ENCODE assay signal across 24 mouse cellular contexts in the genomic region with DNA sequence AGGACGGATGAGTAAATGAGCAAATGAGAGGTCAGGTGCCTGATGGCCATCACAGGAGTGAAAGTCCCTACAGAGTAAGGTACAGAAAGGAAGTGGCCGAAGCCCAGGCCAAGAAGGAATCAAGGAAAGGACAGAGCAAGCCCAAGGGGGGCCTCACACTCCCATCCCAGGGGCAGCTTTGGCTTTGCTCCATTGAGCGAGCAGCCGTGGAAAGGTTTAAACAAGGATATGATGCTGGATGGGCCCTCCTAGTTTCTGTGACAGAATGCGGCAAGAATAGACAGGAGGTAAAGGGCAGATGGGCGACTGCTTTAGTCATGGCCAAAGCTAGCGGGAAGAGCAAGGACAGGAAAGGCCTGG. TPM values are rescaled to one million over a fixed set of nuclear protein-coding genes. Genes with fewer than 3 reads are reported as not detected.
DNase-seq lines count a peak whose midpoint lies in the region; ATAC-seq and TF ChIP-seq lines count a peak whose summit lies in the region.
"Had no signal": no experiment of that assay in that cellular context is flagged by ENCODE, and none has a peak within 500 bp of the region (broad histone marks: within the 10 kb centered on the region; RNA-seq: fewer than 3 reads in every experiment).

No protein-coding gene starts in this region.

- H3K36me3 ChIP-seq in heart, embryonic 12.5 days: peaks cover 10% of the 10 kb centered on the region
- H3K36me3 ChIP-seq in hindbrain, embryonic 16.5 days (ENCODE audit: control insufficient read depth, insufficient read depth, low read length): no peaks in the 10 kb centered on the region; the same call in 1 of the 2 replicates
- H3K36me3 ChIP-seq: embryonic facial prominence, embryonic 15.5 days; forebrain, embryonic 15.5 days; intestine, embryonic 15.5 days; liver, embryonic 12.5 days; stomach, embryonic 15.5 days had no signal

- DNase-seq in cerebellum, adult 2 months: peak; percentile 64
- no peak for DNase-seq in cerebellum, postnatal 10 days
- no peak for DNase-seq in heart, adult 11 months
- peak; percentile 67 for DNase-seq in brain, adult 2 months (ENCODE audit: low read depth, low spot score)
- DNase-seq in cerebellum, postnatal 14 days: peak; percentile 33 to 44
- DNase-seq: adrenal gland, postnatal 14 days; kidney, adult 2 months; kidney, postnatal 4 days; layer of hippocampus, postnatal 36 days; left cerebral cortex, postnatal 4 days; liver, postnatal 0 days; lung, postnatal 4 days; right cerebral cortex, postnatal 25 days had no signal

- H3K4me1 ChIP-seq in cerebellum, adult 2 months (ENCODE audit: control insufficient read depth, insufficient read depth, low read length): peaks cover 30% of the 10 kb centered on the region
- peaks cover 38% of the 10 kb centered on the region for H3K4me1 ChIP-seq in heart, embryonic 12.5 days (replicated peaks)
- H3K4me1 ChIP-seq in hindbrain, embryonic 16.5 days (ENCODE audit: control insufficient read depth, insufficient read depth, low read depth, low read length): peaks cover 13% of the 10 kb centered on the region

- WGBS in cerebellum, adult 2 months: 20% methylated on average over 7 of the region's 7 CpGs
- 75% methylated on average over 7 of the region's 7 CpGs for WGBS in heart, embryonic 12.5 days
- 86% methylated on average over 7 of the region's 7 CpGs for WGBS in hindbrain, embryonic 16.5 days

- TF ChIP-seq POLR2A in cerebellum, adult 2 months (IDR thresholded peaks at IDR 0.05; ENCODE audit: borderline replicate concordance, insufficient read depth, low read length): no peak

- no peaks in the 10 kb centered on the region for H3K9me3 ChIP-seq in heart, embryonic 12.5 days (replicated peaks)
- no peaks in the 10 kb centered on the region for H3K9me3 ChIP-seq in hindbrain, embryonic 16.5 days (ENCODE audit: control insufficient read depth, low read length)
- H3K9me3 ChIP-seq: embryonic facial prominence, embryonic 10.5 days; embryonic facial prominence, embryonic 15.5 days; forebrain, embryonic 15.5 days; intestine, embryonic 15.5 days; liver, embryonic 12.5 days; stomach, embryonic 15.5 days had no signal

- no peak overlapping the region for H3K9ac ChIP-seq in heart, embryonic 12.5 days
- no peak overlapping the region for H3K9ac ChIP-seq in hindbrain, embryonic 16.5 days (ENCODE audit: low read depth, low read length)
- H3K9ac ChIP-seq: embryonic facial prominence, embryonic 15.5 days; forebrain, embryonic 15.5 days; intestine, embryonic 15.5 days; liver, embryonic 12.5 days; liver, postnatal 0 days; stomach, embryonic 15.5 days had no signal

- TF ChIP-seq CTCF in cerebellum, adult 2 months (IDR thresholded peaks at IDR 0.05; ENCODE audit: borderline replicate concordance, insufficient read depth, low read depth, low read length): no peak

- peak overlapping the region; percentile 56; the same call in 1 of the 2 replicates for H3K4me2 ChIP-seq in heart, embryonic 12.5 days
- no peak overlapping the region for H3K4me2 ChIP-seq in hindbrain, embryonic 16.5 days (ENCODE audit: low read length)
- H3K4me2 ChIP-seq: embryonic facial prominence, embryonic 15.5 days; forebrain, embryonic 15.5 days; intestine, embryonic 15.5 days; liver, embryonic 12.5 days; stomach, embryonic 15.5 days had no signal

- H3K27ac ChIP-seq in cerebellum, adult 2 months (ENCODE audit: insufficient read depth, low read length): peak overlapping the region; percentile 97
- H3K27ac ChIP-seq in heart, embryonic 12.5 days (ENCODE audit: poor library complexity, severe bottlenecking): no peak overlapping the region
- no peak overlapping the region for H3K27ac ChIP-seq in hindbrain, embryonic 16.5 days (ENCODE audit: low read depth, low read length)
- H3K27ac ChIP-seq: embryonic facial prominence, embryonic 10.5 days; embryonic facial prominence, embryonic 15.5 days; forebrain, embryonic 15.5 days; hindbrain, postnatal 0 days; intestine, embryonic 15.5 days; liver, embryonic 12.5 days; stomach, embryonic 15.5 days had no signal

- ATAC-seq in heart, embryonic 12.5 days (ENCODE audit: insufficient number of reproducible peaks, low FRiP score): no peak
- no peak for ATAC-seq in hindbrain, embryonic 16.5 days
- ATAC-seq: forebrain, embryonic 15.5 days; hindbrain, postnatal 0 days; intestine, embryonic 15.5 days; liver, embryonic 12.5 days; liver, postnatal 0 days; midbrain, embryonic 16.5 days had no signal

- H3K27me3 ChIP-seq in cerebellum, adult 2 months (ENCODE audit: control insufficient read depth, insufficient read depth, low read length): no peaks in the 10 kb centered on the region
- peaks cover 33% of the 10 kb centered on the region for H3K27me3 ChIP-seq in heart, embryonic 12.5 days (replicated peaks)
- H3K27me3 ChIP-seq in hindbrain, embryonic 16.5 days (replicated peaks; ENCODE audit: control insufficient read depth, insufficient read depth, low read length): peaks cover 5% of the 10 kb centered on the region; the same call in 1 of the 2 replicates

- H3K4me3 ChIP-seq in cerebellum, adult 2 months (replicated peaks; ENCODE audit: insufficient read depth, low read depth, low read length): peak overlapping the region; percentile 40
- no peak overlapping the region for H3K4me3 ChIP-seq in heart, embryonic 12.5 days
- H3K4me3 ChIP-seq in hindbrain, embryonic 16.5 days (ENCODE audit: low read length): no peak overlapping the region
- H3K4me3 ChIP-seq: embryonic facial prominence, embryonic 10.5 days; embryonic facial prominence, embryonic 15.5 days; forebrain, embryonic 15.5 days; intestine, embryonic 15.5 days; liver, embryonic 12.5 days; megakaryocyte, embryonic 14.5 days; stomach, embryonic 15.5 days had no signal

RNA-seq across cellular contexts. Expression of a gene that starts 2.5 kb away (rescaled TPM):
- polyA plus RNA-seq in cerebellum, adult 2 months (2012; rRNA removed): 112 and 128 TPM in 2 replicates
- 19.9 and 20.1 TPM in 2 replicates for polyA plus RNA-seq in heart, embryonic 12.5 days (2016; fragmentation: Nextera tagmentation; extraction: Ambion mirVana)
- 4.1 and 4.4 TPM in 2 replicates for polyA plus RNA-seq in hindbrain, embryonic 16.5 days (2015; fragmentation: Nextera tagmentation; extraction: Ambion mirVana)

RNA-seq across cellular contexts. Expression of a gene that starts 9.5 kb away (rescaled TPM):
- 31.4 and 36.3 TPM in 2 replicates for polyA plus RNA-seq in cerebellum, adult 2 months (2012; rRNA removed)
- 12.7 and 13.4 TPM in 2 replicates for polyA plus RNA-seq in heart, embryonic 12.5 days (2016; fragmentation: Nextera tagmentation; extraction: Ambion mirVana)
- polyA plus RNA-seq in hindbrain, embryonic 16.5 days (2015; fragmentation: Nextera tagmentation; extraction: Ambion mirVana): 27.3 and 29.2 TPM in 2 replicates

RNA-seq across cellular contexts. Expression of a gene that starts 11.4 kb away (rescaled TPM):
- 58.1 and 64.1 TPM in 2 replicates for polyA plus RNA-seq in cerebellum, adult 2 months (2012; rRNA removed)
- 3.7 and 4.6 TPM in 2 replicates for polyA plus RNA-seq in heart, embryonic 12.5 days (2016; fragmentation: Nextera tagmentation; extraction: Ambion mirVana)
- 23.7 and 28.3 TPM in 2 replicates for polyA plus RNA-seq in hindbrain, embryonic 16.5 days (2015; fragmentation: Nextera tagmentation; extraction: Ambion mirVana)

RNA-seq across cellular contexts. Expression of a gene that starts 15.1 kb away (rescaled TPM):
- 77.4 and 82.1 TPM in 2 replicates for polyA plus RNA-seq in cerebellum, adult 2 months (2012; rRNA removed)
- 13.7 and 15.8 TPM in 2 replicates for polyA plus RNA-seq in heart, embryonic 12.5 days (2016; fragmentation: Nextera tagmentation; extraction: Ambion mirVana)
- polyA plus RNA-seq in hindbrain, embryonic 16.5 days (2015; fragmentation: Nextera tagmentation; extraction: Ambion mirVana): 15.2 and 16.4 TPM in 2 replicates

RNA-seq across cellular contexts. Expression of a gene that starts 42.6 kb away (rescaled TPM):
- 127 and 141 TPM in 2 replicates for polyA plus RNA-seq in cerebellum, adult 2 months (2012; rRNA removed)
- 124 and 130 TPM in 2 replicates for polyA plus RNA-seq in heart, embryonic 12.5 days (2016; fragmentation: Nextera tagmentation; extraction: Ambion mirVana)
- polyA plus RNA-seq in hindbrain, embryonic 16.5 days (2015; fragmentation: Nextera tagmentation; extraction: Ambion mirVana): 85.2 and 106 TPM in 2 replicates

Comparison
In these comparisons a context has a peak if more than half of its experiments do, and no peak if none do; other contexts are left out.
1. DNase-seq: peak in cerebellum, adult 2 months (2 of 2), brain, adult 2 months (single experiment) and cerebellum, postnatal 14 days (2 of 2); none in cerebellum, postnatal 10 days (0 of 2) and heart, adult 11 months (single experiment).